Mouse (Mus musculus) duodenum, adult 2 months (tissue): ENCODE results near the gene Gm8237. TPM values are rescaled to one million over a fixed set of nuclear protein-coding genes. Genes with fewer than 3 reads are reported as not detected.

Experiments
- polyA plus RNA-seq: library from polyadenylated mRNA; depleted of rRNA; stranded (reverse); fragments of >200 nt; gene quantifications from 2 replicates; pipeline ENCODE4 v1.2.3, GENCODE M21; 2012; ENCODE audit warnings: low replicate concordance; rRNA removed

Gene Gm8237
- not detected in 2 replicates for polyA plus RNA-seq

GRCm38 (mm10) chr14:5880241-5880640, at the start of gene Gm8237:
Gm8237 (minus strand) TSS chr14:5880382.

GRCm38 (mm10) chr14:5830229-5830628, 50.0 kb downstream of the Gm8237 start, which contains the start of gene Gm3424:
Gm3424 (minus strand) TSS chr14:5830329.

Other genes with a start within 250 kb of the Gm8237 start
- gene Gm8265, start 247.4 kb downstream of the Gm8237 start, polyA plus RNA-seq, result not detected in 2 replicates
- gene Gm9603, start 192.9 kb downstream of the Gm8237 start, polyA plus RNA-seq, result not detected in 2 replicates
- gene Gm3373, start 138.8 kb downstream of the Gm8237 start, polyA plus RNA-seq, result not detected in 2 replicates
- not detected in 2 replicates for gene Gm3383, start 72.4 kb downstream of the Gm8237 start, polyA plus RNA-seq
- gene Gm3424, start 50.1 kb downstream of the Gm8237 start, polyA plus RNA-seq, result not detected in 2 replicates
- not detected in 2 replicates for gene Gm3248, start 81.4 kb upstream of the Gm8237 start, polyA plus RNA-seq
- not detected in 2 replicates for gene Gm3453, start 98.8 kb upstream of the Gm8237 start, polyA plus RNA-seq
- not detected in 2 replicates for gene Gm6337, start 177.9 kb upstream of the Gm8237 start, polyA plus RNA-seq
- not detected in 2 replicates for gene Gm8206, start 213.6 kb upstream of the Gm8237 start, polyA plus RNA-seq
- not detected in 2 replicates for gene Gm3468, start 228.3 kb upstream of the Gm8237 start, polyA plus RNA-seq
- gene Gm3476, start 245.4 kb upstream of the Gm8237 start, polyA plus RNA-seq, result not detected in 2 replicates